In the genomic region with DNA sequence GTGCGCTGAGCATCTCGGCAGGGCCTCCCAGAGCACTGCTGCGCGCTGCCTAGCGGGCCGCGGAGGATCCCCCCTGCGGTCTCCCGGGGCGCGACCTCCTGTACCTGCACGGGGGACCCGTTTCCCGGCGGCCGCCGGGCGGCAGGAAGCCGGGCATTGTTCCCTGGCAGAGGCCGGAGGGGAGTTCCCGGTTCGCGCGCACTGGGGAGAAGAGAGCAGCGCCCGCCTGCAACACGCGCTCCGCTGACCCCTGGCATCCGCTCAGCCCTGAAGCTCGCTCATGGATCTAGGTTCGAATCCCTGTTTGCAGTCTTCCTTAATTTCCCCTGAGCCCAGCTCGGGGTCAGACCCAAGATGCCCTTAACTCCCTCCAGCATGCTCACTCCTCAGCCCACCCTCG, we compare ENCODE assay signal across 8 mouse cellular contexts. TPM values are rescaled to one million over a fixed set of nuclear protein-coding genes. Genes with fewer than 3 reads are reported as not detected.
DNase-seq lines count a peak whose midpoint lies in the region; ATAC-seq and TF ChIP-seq lines count a peak whose summit lies in the region.

No protein-coding gene starts in this region.

- peak overlapping the region; percentile 40; the same call in 1 of the 2 replicates for H3K9ac ChIP-seq in forebrain, embryonic 12.5 days
- no peak overlapping the region for H3K9ac ChIP-seq in intestine, postnatal 0 days (ENCODE audit: low read depth, low read length)
- peak overlapping the region; percentile 32; the same call in 1 of the 2 replicates for H3K9ac ChIP-seq in midbrain, embryonic 16.5 days (ENCODE audit: low read depth, low read length)

- peak overlapping the region; percentile 36 for H3K4me2 ChIP-seq in forebrain, embryonic 12.5 days
- H3K4me2 ChIP-seq in intestine, postnatal 0 days (replicated peaks; ENCODE audit: low read depth): no peak overlapping the region
- peak overlapping the region; percentile 31; the same call in 1 of the 2 replicates for H3K4me2 ChIP-seq in midbrain, embryonic 16.5 days (ENCODE audit: low read length)

- H3K27ac ChIP-seq in forebrain, embryonic 12.5 days: no peak overlapping the region
- no peak overlapping the region for H3K27ac ChIP-seq in intestine, postnatal 0 days (ENCODE audit: low read depth, low read length)
- no peak overlapping the region for H3K27ac ChIP-seq in midbrain, embryonic 16.5 days (ENCODE audit: low read length)

- H3K9me3 ChIP-seq in forebrain, embryonic 12.5 days: no peaks in the 10 kb centered on the region
- no peaks in the 10 kb centered on the region for H3K9me3 ChIP-seq in intestine, postnatal 0 days (ENCODE audit: control insufficient read depth)
- H3K9me3 ChIP-seq in midbrain, embryonic 16.5 days (replicated peaks; ENCODE audit: control insufficient read depth, low read length, poor library complexity, severe bottlenecking): no peaks in the 10 kb centered on the region

- no peak for ATAC-seq in forebrain, embryonic 12.5 days (ENCODE audit: low FRiP score)
- ATAC-seq in intestine, postnatal 0 days: no peak
- no peak for ATAC-seq in midbrain, embryonic 16.5 days

- H3K4me3 ChIP-seq in forebrain, embryonic 12.5 days (replicated peaks): peak overlapping the region; percentile 19
- H3K4me3 ChIP-seq in intestine, postnatal 0 days (ENCODE audit: low read depth, low read length): peak overlapping the region; percentile 12
- H3K4me3 ChIP-seq in midbrain, embryonic 16.5 days (ENCODE audit: low read depth, low read length): peak overlapping the region; percentile 13

- peaks cover 64% of the 10 kb centered on the region for H3K27me3 ChIP-seq in forebrain, embryonic 12.5 days
- peaks cover 25% of the 10 kb centered on the region for H3K27me3 ChIP-seq in intestine, postnatal 0 days (replicated peaks; ENCODE audit: control insufficient read depth, insufficient read depth, low read length)
- peaks cover 23% of the 10 kb centered on the region for H3K27me3 ChIP-seq in midbrain, embryonic 16.5 days (ENCODE audit: control insufficient read depth, insufficient read depth, low read depth, low read length)

- no peaks in the 10 kb centered on the region for H3K36me3 ChIP-seq in forebrain, embryonic 12.5 days (replicated peaks)
- no peaks in the 10 kb centered on the region for H3K36me3 ChIP-seq in intestine, postnatal 0 days (ENCODE audit: control insufficient read depth, insufficient read depth)
- H3K36me3 ChIP-seq in midbrain, embryonic 16.5 days (ENCODE audit: control insufficient read depth, insufficient read depth, low read length): no peaks in the 10 kb centered on the region

- DNase-seq in gastrocnemius, postnatal 25 days: peak; percentile 23
- DNase-seq in gastrocnemius, adult 18-20 months (ENCODE audit: low spot score): no peak
- no peak for DNase-seq in layer of hippocampus, adult 9-10 months (ENCODE audit: low spot score)
- no peak for DNase-seq in spleen, postnatal 14 days (ENCODE audit: low spot score in 2 of 2)
- DNase-seq in right cerebral cortex, adult 2 months (ENCODE audit: low spot score in 2 of 2): no peak

- WGBS in forebrain, embryonic 12.5 days: under 1% methylated on average over 34 of the region's 34 CpGs
- whole genome bisulfite sequencing in intestine, postnatal 0 days: 9% methylated on average over 34 of the region's 34 CpGs
- 3% methylated on average over 34 of the region's 34 CpGs for WGBS in midbrain, embryonic 16.5 days

- H3K4me1 ChIP-seq in forebrain, embryonic 12.5 days: peaks cover 19% of the 10 kb centered on the region
- no peaks in the 10 kb centered on the region for H3K4me1 ChIP-seq in intestine, postnatal 0 days (replicated peaks; ENCODE audit: control insufficient read depth, insufficient read depth, low read length)
- no peaks in the 10 kb centered on the region for H3K4me1 ChIP-seq in midbrain, embryonic 16.5 days (ENCODE audit: control insufficient read depth, insufficient read depth, low read length)

- no peak for TF ChIP-seq CTCF in intestine, postnatal 0 days (IDR thresholded peaks at IDR 0.05; ENCODE audit: low read depth)

RNA-seq across cellular contexts. Expression of gene Ptgs1, which starts 19.4 kb away (rescaled TPM):
- 1 to 10 TPM; 4.2 to 5.5 TPM for total RNA-seq in gastrocnemius, postnatal 25 days (2021)
- total RNA-seq in gastrocnemius, adult 18-20 months (2021): 1 to 10 TPM; 3.0 to 3.8 TPM
- 2.5 and 3.7 TPM in 2 replicates for polyA plus RNA-seq in forebrain, embryonic 12.5 days (2016; fragmentation: Nextera tagmentation; extraction: Ambion mirVana)
- 29.5 and 31.0 TPM in 2 replicates for polyA plus RNA-seq in intestine, postnatal 0 days (2015; fragmentation: Nextera tagmentation; extraction: Ambion mirVana)
- 4.0 and 5.5 TPM in 2 replicates for polyA plus RNA-seq in midbrain, embryonic 16.5 days (2015; fragmentation: Nextera tagmentation; extraction: Ambion mirVana)
